8 mouse cellular contexts compared by ENCODE assay signal in genomic region chr11:4697043-4697983, GRCm38 (mm10). TPM values are rescaled to one million over a fixed set of nuclear protein-coding genes. Genes with fewer than 3 reads are reported as not detected.
A peak's percentile ranks its signal among the peaks of the same experiment; 100 is the strongest.
DNase-seq lines count a peak whose midpoint lies in the region; ATAC-seq lines count a peak whose summit lies in the region.

No protein-coding gene starts in this region.

- H3K27ac ChIP-seq in hindbrain, embryonic 14.5 days: no peak overlapping the region
- no peak overlapping the region for H3K27ac ChIP-seq in hindbrain, embryonic 12.5 days

- 57% methylated on average over 7 of the region's 7 CpGs for WGBS in hindbrain, embryonic 14.5 days
- whole genome bisulfite sequencing in hindbrain, embryonic 12.5 days: 63% methylated on average over 7 of the region's 7 CpGs

- no peaks in the 10 kb centered on the region for H3K27me3 ChIP-seq in hindbrain, embryonic 14.5 days (ENCODE audit: control insufficient read depth, insufficient read depth, low read length)
- H3K27me3 ChIP-seq in hindbrain, embryonic 12.5 days: no peaks in the 10 kb centered on the region

- no peak; the same call in 1 of the 2 replicates for ATAC-seq in hindbrain, embryonic 14.5 days (ENCODE audit: low FRiP score)
- no peak for ATAC-seq in hindbrain, embryonic 12.5 days (ENCODE audit: low FRiP score)

- H3K4me1 ChIP-seq in hindbrain, embryonic 14.5 days (replicated peaks; ENCODE audit: control insufficient read depth, insufficient read depth, low read length): 0 out of 2 replicates have a peak, but pooled peaks cover 2% of the 10 kb centered on the region
- H3K4me1 ChIP-seq in hindbrain, embryonic 12.5 days: no peaks in the 10 kb centered on the region

- peak; percentile 47 for DNase-seq in hindbrain, embryonic 14.5 days (ENCODE audit: low spot score)
- DNase-seq in adrenal gland, postnatal 36 days: peak; percentile 91
- peak; percentile 77 to 79 for DNase-seq in heart, postnatal 14 days
- DNase-seq in left cerebral cortex, adult 8-10 months (ENCODE audit: low spot score in 2 of 2): peak; percentile 49 to 55
- peak; percentile 30 for DNase-seq in ovary, postnatal 10 days (ENCODE audit: low spot score)
- no peak for DNase-seq in neural tube, embryonic 10.5 days (ENCODE audit: extremely low spot score, low spot score)
- no peak for DNase-seq in thymus, postnatal 36 days

- H3K9me3 ChIP-seq in hindbrain, embryonic 14.5 days (ENCODE audit: control insufficient read depth, low read length): no peaks in the 10 kb centered on the region
- H3K9me3 ChIP-seq in hindbrain, embryonic 12.5 days (replicated peaks): peaks cover 5% of the 10 kb centered on the region

- H3K4me2 ChIP-seq in hindbrain, embryonic 14.5 days (replicated peaks): no peak overlapping the region
- no peak overlapping the region for H3K4me2 ChIP-seq in hindbrain, embryonic 12.5 days (replicated peaks)

- H3K4me3 ChIP-seq in hindbrain, embryonic 14.5 days (replicated peaks; ENCODE audit: low read length): no peak overlapping the region
- no peak overlapping the region for H3K4me3 ChIP-seq in hindbrain, embryonic 12.5 days

- intact Hi-C loops in heart, postnatal 14 days (cut with DNase I): no loop called here

- H3K9ac ChIP-seq in hindbrain, embryonic 14.5 days: no peak overlapping the region
- H3K9ac ChIP-seq in hindbrain, embryonic 12.5 days: no peak overlapping the region

- peaks cover 14% of the 10 kb centered on the region; the same call in 1 of the 2 replicates for H3K36me3 ChIP-seq in hindbrain, embryonic 14.5 days (replicated peaks; ENCODE audit: control insufficient read depth, insufficient read depth)
- H3K36me3 ChIP-seq in hindbrain, embryonic 12.5 days: peaks cover 19% of the 10 kb centered on the region

RNA-seq across cellular contexts. Expression of gene Uqcr10, which starts 6.8 kb away (rescaled TPM):
- polyA plus RNA-seq in hindbrain, embryonic 14.5 days (2014; fragmentation: Nextera tagmentation; extraction: Ambion mirVana): 603 and 721 TPM in 2 replicates
- 444 and 517 TPM in 2 replicates for polyA plus RNA-seq in hindbrain, embryonic 12.5 days (2016; fragmentation: Nextera tagmentation; extraction: Ambion mirVana)
- 100 to 1,000 TPM; 958 to 992 TPM for total RNA-seq in adrenal gland, postnatal 36 days (2021)
- total RNA-seq in heart, postnatal 14 days (2021): 1,000 to 10,000 TPM; 1,424 to 1,479 TPM
- 100 to 1,000 TPM; 312 to 352 (median 336) TPM for total RNA-seq in left cerebral cortex, adult 8-10 months (2022)

RNA-seq across cellular contexts. Expression of gene Zmat5, which starts 7.2 kb away (rescaled TPM):
- 57.3 and 58.3 TPM in 2 replicates for polyA plus RNA-seq in hindbrain, embryonic 14.5 days (2014; fragmentation: Nextera tagmentation; extraction: Ambion mirVana)
- 64.6 and 68.9 TPM in 2 replicates for polyA plus RNA-seq in hindbrain, embryonic 12.5 days (2016; fragmentation: Nextera tagmentation; extraction: Ambion mirVana)
- total RNA-seq in adrenal gland, postnatal 36 days (2021): 10 to 100 TPM; 44.5 to 49.6 TPM
- total RNA-seq in heart, postnatal 14 days (2021): 10 to 100 TPM; 21.0 to 22.6 TPM
- total RNA-seq in left cerebral cortex, adult 8-10 months (2022): 10 to 100 TPM; 22.7 to 38.8 (median 27.7) TPM

RNA-seq across cellular contexts. Expression of gene Cabp7, which starts 49.3 kb away (rescaled TPM):
- polyA plus RNA-seq in hindbrain, embryonic 14.5 days (2014; fragmentation: Nextera tagmentation; extraction: Ambion mirVana): 2.2 and 2.5 TPM in 2 replicates
- polyA plus RNA-seq in hindbrain, embryonic 12.5 days (2016; fragmentation: Nextera tagmentation; extraction: Ambion mirVana): 1.7 and 2.1 TPM in 2 replicates
- under 1 TPM in 1 of 2 experiments, not detected in 1; 0.20 TPM for total RNA-seq in adrenal gland, postnatal 36 days (2021)
- total RNA-seq in heart, postnatal 14 days (2021): not detected
- 10 to 100 TPM; 23.9 to 30.2 (median 24.9) TPM for total RNA-seq in left cerebral cortex, adult 8-10 months (2022)

RNA-seq across cellular contexts. Expression of gene Ascc2, which starts 59.8 kb away (rescaled TPM):
- polyA plus RNA-seq in hindbrain, embryonic 14.5 days (2014; fragmentation: Nextera tagmentation; extraction: Ambion mirVana): 19.5 and 20.2 TPM in 2 replicates
- 30.4 and 35.5 TPM in 2 replicates for polyA plus RNA-seq in hindbrain, embryonic 12.5 days (2016; fragmentation: Nextera tagmentation; extraction: Ambion mirVana)
- 10 to 100 TPM; 46.8 to 47.1 TPM for total RNA-seq in adrenal gland, postnatal 36 days (2021)
- 10 to 100 TPM; 14.1 to 14.9 TPM for total RNA-seq in heart, postnatal 14 days (2021)
- total RNA-seq in left cerebral cortex, adult 8-10 months (2022): 10 to 100 TPM; 16.3 to 20.8 (median 18.2) TPM

Comparison
In these comparisons a context has a peak if more than half of its experiments do, and no peak if none do; other contexts are left out.
1. DNase-seq: peak in hindbrain, embryonic 14.5 days (single experiment), adrenal gland, postnatal 36 days (2 of 2), heart, postnatal 14 days (2 of 2), left cerebral cortex, adult 8-10 months (2 of 2) and ovary, postnatal 10 days (single experiment); none in neural tube, embryonic 10.5 days (single experiment) and thymus, postnatal 36 days (0 of 2).
2. RNA of gene Cabp7, which starts 49.3 kb away (total RNA-seq): 23.9 to 30.2 TPM in left cerebral cortex, adult 8-10 months; 0.20 TPM in adrenal gland, postnatal 36 days and not detected in heart, postnatal 14 days; every median in the first group is over 10 times any median in the second.